ENCODE assay signal across 8 mouse cellular contexts in the genomic region with DNA sequence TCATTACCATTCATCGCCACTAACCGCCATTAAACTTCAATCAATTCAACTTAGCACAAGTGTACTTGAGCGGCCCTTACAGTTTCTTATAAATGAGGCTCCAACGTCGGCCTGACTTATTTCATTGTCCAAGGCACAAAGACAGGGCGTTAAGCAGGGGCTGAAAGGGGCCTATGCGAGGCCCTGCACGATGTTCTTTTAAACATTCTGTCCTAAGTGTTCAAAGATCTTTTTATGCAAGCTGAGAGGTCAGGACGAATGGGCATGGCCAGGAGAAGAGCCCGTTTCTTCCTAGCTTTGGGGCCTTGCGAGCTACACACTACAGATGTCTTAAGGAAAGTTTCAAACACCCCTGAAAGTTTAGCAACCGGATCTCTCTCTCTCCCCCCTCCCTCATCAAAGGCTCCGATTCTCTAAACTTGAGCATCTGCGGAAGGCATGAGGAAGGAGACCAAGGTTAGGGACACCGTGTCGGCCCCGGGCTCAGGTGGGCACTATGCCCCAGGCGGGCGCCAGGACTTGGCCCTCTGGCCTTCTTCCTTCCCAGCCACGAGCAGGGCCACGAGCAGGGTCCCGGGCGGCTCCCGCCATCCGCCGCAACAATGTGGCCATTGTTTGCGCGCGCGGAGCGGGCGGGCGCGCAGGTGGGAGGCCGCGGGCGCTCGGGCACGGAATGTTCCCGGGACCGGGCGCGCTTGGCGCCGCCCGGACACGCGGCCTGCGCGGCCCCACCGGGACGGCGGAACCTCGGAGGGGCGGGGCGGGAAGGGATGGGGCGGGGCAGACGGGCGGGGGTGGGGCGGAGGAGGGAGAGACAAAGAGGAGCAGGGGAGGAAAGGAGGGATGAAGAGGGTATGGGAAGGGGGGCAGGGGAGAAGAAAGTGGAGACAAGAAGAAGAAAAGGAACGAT. TPM values are rescaled to one million over a fixed set of nuclear protein-coding genes. Genes with fewer than 3 reads are reported as not detected.
DNase-seq lines count a peak whose midpoint lies in the region; ATAC-seq and TF ChIP-seq lines count a peak whose summit lies in the region.

No protein-coding gene starts in this region.

- H3ac ChIP-seq in myocyte (ENCODE audit: control insufficient read depth, insufficient read length), result no peak overlapping the region

- no peaks in the 10 kb centered on the region for H3K9me3 ChIP-seq in hindbrain, embryonic 16.5 days (ENCODE audit: control insufficient read depth, low read length)
- no peaks in the 10 kb centered on the region for H3K9me3 ChIP-seq in limb, embryonic 14.5 days (ENCODE audit: control insufficient read depth, low read length)

- under 1% methylated on average over 56 of the region's 61 CpGs for WGBS in hindbrain, embryonic 16.5 days
- WGBS in limb, embryonic 14.5 days, result 2% methylated on average over 57 of the region's 61 CpGs

- H3K36me3 ChIP-seq in hindbrain, embryonic 16.5 days (ENCODE audit: control insufficient read depth, insufficient read depth, low read length), result no peaks in the 10 kb centered on the region
- H3K36me3 ChIP-seq in limb, embryonic 14.5 days (ENCODE audit: control insufficient read depth, insufficient read depth, low read length), result no peaks in the 10 kb centered on the region
- H3K36me3 ChIP-seq in myocyte (ENCODE audit: control insufficient read depth, insufficient read depth), result no peaks in the 10 kb centered on the region

- H3K4me3 ChIP-seq in hindbrain, embryonic 16.5 days (ENCODE audit: low read length), result peak overlapping the region; percentile 60
- H3K4me3 ChIP-seq in limb, embryonic 14.5 days (replicated peaks; ENCODE audit: low read length), result peak overlapping the region; percentile 53
- H3K4me3 ChIP-seq in myocyte, result no peak overlapping the region

- no peaks in the 10 kb centered on the region for H3K79me2 ChIP-seq in myocyte (ENCODE audit: control insufficient read depth, insufficient read depth)

- H3K27me3 ChIP-seq in hindbrain, embryonic 16.5 days (replicated peaks; ENCODE audit: control insufficient read depth, insufficient read depth, low read length), result peaks cover 2% of the 10 kb centered on the region
- no peaks in the 10 kb centered on the region for H3K27me3 ChIP-seq in limb, embryonic 14.5 days (ENCODE audit: control insufficient read depth, insufficient read depth, low read length)
- H3K27me3 ChIP-seq in myocyte (ENCODE audit: control insufficient read depth, insufficient read depth, insufficient read length), result no peaks in the 10 kb centered on the region

- H3K9ac ChIP-seq in hindbrain, embryonic 16.5 days (ENCODE audit: low read depth, low read length), result peak overlapping the region; percentile 72
- H3K9ac ChIP-seq in limb, embryonic 14.5 days (ENCODE audit: low read depth, low read length, severe bottlenecking), result peak overlapping the region; percentile 78

- peak overlapping the region; percentile 92 for H3K4me2 ChIP-seq in hindbrain, embryonic 16.5 days (ENCODE audit: low read length)
- peak overlapping the region; percentile 92 for H3K4me2 ChIP-seq in limb, embryonic 14.5 days (replicated peaks; ENCODE audit: low read depth, low read length, severe bottlenecking)
- H3K4me2 ChIP-seq in myocyte (ENCODE audit: low read depth), result peak overlapping the region; percentile 50

- peak; percentile 61 to 69 for DNase-seq in cerebellum, postnatal 10 days
- DNase-seq in cerebellum, adult 9-11 months, result no peak
- peak; percentile 46 for DNase-seq in adrenal gland, postnatal 14 days
- DNase-seq in forelimb bud, embryonic 11.5 days (ENCODE audit: low read depth, low spot score), result peak; percentile 62
- no peak for DNase-seq in limb, embryonic 14.5 days (ENCODE audit: low spot score)
- DNase-seq in spleen, postnatal 4 days (ENCODE audit: low spot score in 2 of 2), result no peak

- H3K4me1 ChIP-seq in hindbrain, embryonic 16.5 days (ENCODE audit: control insufficient read depth, insufficient read depth, low read depth, low read length), result peaks cover 32% of the 10 kb centered on the region
- peaks cover 33% of the 10 kb centered on the region for H3K4me1 ChIP-seq in limb, embryonic 14.5 days (ENCODE audit: control insufficient read depth, insufficient read depth, low read length)

- H3K27ac ChIP-seq in hindbrain, embryonic 16.5 days (ENCODE audit: low read depth, low read length), result peak overlapping the region; percentile 62
- H3K27ac ChIP-seq in limb, embryonic 14.5 days (replicated peaks; ENCODE audit: low read depth, low read length), result peak overlapping the region; percentile 91

- ATAC-seq in hindbrain, embryonic 16.5 days, result peak; percentile 40; the same call in 1 of the 2 replicates
- peak; percentile 11; the same call in 1 of the 2 replicates for ATAC-seq in limb, embryonic 14.5 days (ENCODE audit: low FRiP score, low read depth)

- no peak for TF ChIP-seq POLR2A in limb, embryonic 14.5 days (IDR thresholded peaks at IDR 0.05; ENCODE audit: borderline replicate concordance, extremely low read depth, insufficient read depth, insufficient read length)
- no peak for TF ChIP-seq POLR2A in myocyte (IDR thresholded peaks at IDR 0.05; ENCODE audit: insufficient read length, low read depth)

TF ChIP-seq in myocyte, 11 proteins besides CTCF, POLR2A, EP300 and RAD21:
- TF ChIP-seq MAX (IDR thresholded peaks at IDR 0.05; ENCODE audit: low read depth), result no peak
- no peak for TF ChIP-seq E2F4 (IDR thresholded peaks at IDR 0.05; ENCODE audit: insufficient read depth)
- TF ChIP-seq USF1 (IDR thresholded peaks at IDR 0.05; ENCODE audit: low read depth), result no peak
- TF ChIP-seq POLR2AphosphoS2 (IDR thresholded peaks at IDR 0.05; ENCODE audit: insufficient read length, low read depth), result no peak
- TF ChIP-seq MYOG (IDR thresholded peaks at IDR 0.05; ENCODE audit: control insufficient read depth in 1 of 3, insufficient read depth in 1 of 3, insufficient read length in 2 of 3, low read depth in 2 of 3), result no peak
- no peak for TF ChIP-seq TCF12 (IDR thresholded peaks at IDR 0.05; ENCODE audit: insufficient read depth, poor library complexity, severe bottlenecking)
- TF ChIP-seq TCF3 (IDR thresholded peaks at IDR 0.05; ENCODE audit: insufficient read length, low read depth), result no peak
- no peak for TF ChIP-seq REST (IDR thresholded peaks at IDR 0.05; ENCODE audit: insufficient read depth, insufficient read length)
- TF ChIP-seq MYOD1 (IDR thresholded peaks at IDR 0.05; ENCODE audit: control insufficient read depth in 1 of 3, insufficient read length in 2 of 3, low read depth in 2 of 3), result no peak
- TF ChIP-seq CEBPB (IDR thresholded peaks at IDR 0.05; ENCODE audit: insufficient read depth, poor library complexity, severe bottlenecking), result no peak
- no peak for TF ChIP-seq SRF (IDR thresholded peaks at IDR 0.05; ENCODE audit: control insufficient read depth, insufficient read length, low read depth)

RNA-seq across cellular contexts. Expression of gene Gli2, which starts 5.7 kb away (rescaled TPM):
- total RNA-seq in adrenal gland, postnatal 14 days (2021), result 1.5 and 2.3 TPM in 2 replicates
- 1.8 and 2.1 TPM in 2 replicates for polyA plus RNA-seq in hindbrain, embryonic 16.5 days (2015; fragmentation: Nextera tagmentation; extraction: Ambion mirVana)
- polyA plus RNA-seq in limb, embryonic 14.5 days (2012; rRNA removed), result 31.5 and 45.6 TPM in 2 replicates
- 23.0 and 25.4 TPM in 2 replicates for polyA plus RNA-seq in limb, embryonic 14.5 days (2014; fragmentation: Nextera tagmentation; extraction: Ambion mirVana)
- 0.65 TPM for polyA plus RNA-seq in myocyte (2012; fragmentation: generic; extraction: Trizol)

Comparison
In these comparisons a context has a peak if more than half of its experiments do, and no peak if none do; other contexts are left out.
1. DNase-seq: peak in cerebellum, postnatal 10 days (2 of 2), adrenal gland, postnatal 14 days (single experiment) and forelimb bud, embryonic 11.5 days (single experiment); none in cerebellum, adult 9-11 months (single experiment), limb, embryonic 14.5 days (single experiment) and spleen, postnatal 4 days (0 of 2).
2. Peak in every context shown above with its lines, with median percentiles within 50 percentile points of each other: H3K4me2 ChIP-seq.